Mouse (Mus musculus): ENCODE data around the gene Txndc16. TPM values are rescaled to one million over a fixed set of nuclear protein-coding genes. Genes with fewer than 3 reads are reported as not detected.

Txndc16 gene
- total and polyA plus RNA-seq, 3 experiments = 0.08 to 0.24 TPM; not detected in 1

DNA sequence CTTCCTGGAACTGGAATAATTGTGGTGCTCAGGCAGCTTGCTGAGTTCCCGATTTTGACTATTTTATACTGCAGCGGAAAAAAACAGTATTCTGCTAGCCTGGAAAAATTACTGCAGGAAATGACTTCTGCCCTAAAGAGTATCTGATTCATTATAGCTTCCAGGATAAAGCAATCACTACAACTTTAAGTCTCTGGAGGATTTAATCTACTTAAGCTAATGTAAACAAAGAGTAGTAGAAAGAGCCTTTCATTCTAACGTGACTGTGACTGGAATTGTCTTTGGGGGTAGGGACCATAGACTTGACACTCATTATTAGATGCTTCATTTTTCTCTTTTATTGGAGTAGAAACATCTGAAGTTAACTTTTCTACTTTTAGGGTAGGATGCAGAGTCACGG, 101.8 kb downstream of the Txndc16 start:
- H3K27me3 ChIP-seq (ENCODE audit: control insufficient read depth in 1 of 2, insufficient read depth in 2 of 2, low read length in 2 of 2) = peaks cover 0 to 2% of the 10 kb centered on the region in 2 experiments; a peak in 2 of 4 replicates
- TF ChIP-seq USF2 (IDR thresholded peaks at IDR 0.05; ENCODE audit: borderline replicate concordance in 1 of 2, insufficient read depth in 1 of 2, low read depth in 1 of 2, low read length in 2 of 2) = no peak
- no peak for TF ChIP-seq ZMIZ1 (IDR thresholded peaks at IDR 0.05; ENCODE audit: low read depth, low read length)
- TF ChIP-seq ZKSCAN1 (IDR thresholded peaks at IDR 0.05; ENCODE audit: low read depth, low read length) = no peak
- TF ChIP-seq POLR2AphosphoS5 (IDR thresholded peaks at IDR 0.05; ENCODE audit: borderline replicate concordance, low read depth, low read length) = no peak
- no peak for TF ChIP-seq TAL1 (IDR thresholded peaks at IDR 0.05; ENCODE audit: low read length)
- TF ChIP-seq ETS1 (IDR thresholded peaks at IDR 0.05; ENCODE audit: low read depth, low read length) = no peak
- no peak for TF ChIP-seq SIN3A (IDR thresholded peaks at IDR 0.05; ENCODE audit: low read length)
- no peak for TF ChIP-seq MYB (IDR thresholded peaks at IDR 0.05; ENCODE audit: low read depth, low read length)
- no peak for TF ChIP-seq MXI1 (IDR thresholded peaks at IDR 0.05; ENCODE audit: low read depth, low read length)
- no peak for TF ChIP-seq RAD21 (IDR thresholded peaks at IDR 0.05; ENCODE audit: low read depth, low read length)
- TF ChIP-seq MYC (IDR thresholded peaks at IDR 0.05; ENCODE audit: low read depth, low read length) = no peak
- no peak for TF ChIP-seq ZC3H11A (IDR thresholded peaks at IDR 0.05; ENCODE audit: low read depth, low read length)
- no peak for TF ChIP-seq MAZ (IDR thresholded peaks at IDR 0.05; ENCODE audit: low read depth, low read length)
- H3K27ac ChIP-seq (ENCODE audit: control insufficient read depth, low read depth, low read length) = no peak overlapping the region
- no peak overlapping the region for H3K9ac ChIP-seq (ENCODE audit: control insufficient read depth, low read depth, low read length, poor library complexity, severe bottlenecking)
- no peaks in the 10 kb centered on the region for H3K79me2 ChIP-seq (ENCODE audit: control insufficient read depth, insufficient read depth, low read length, poor library complexity)
- no peak for DNase-seq (ENCODE audit: low read depth, low spot score)
- no peaks in the 10 kb centered on the region for H3K36me3 ChIP-seq (ENCODE audit: control insufficient read depth in 1 of 2, insufficient read depth in 2 of 2, low read length in 2 of 2)
- H3K9me3 ChIP-seq (replicated peaks; ENCODE audit: insufficient read depth, low read length) = no peaks in the 10 kb centered on the region
- H3K4me3 ChIP-seq (ENCODE audit: control insufficient read depth in 1 of 2, insufficient read depth in 1 of 2, low read depth in 2 of 2, low read length in 2 of 2) = no peak overlapping the region
- H3K4me1 ChIP-seq (ENCODE audit: control insufficient read depth in 1 of 2, insufficient read depth in 2 of 2, low read length in 2 of 2) = no peaks in the 10 kb centered on the region

DNA sequence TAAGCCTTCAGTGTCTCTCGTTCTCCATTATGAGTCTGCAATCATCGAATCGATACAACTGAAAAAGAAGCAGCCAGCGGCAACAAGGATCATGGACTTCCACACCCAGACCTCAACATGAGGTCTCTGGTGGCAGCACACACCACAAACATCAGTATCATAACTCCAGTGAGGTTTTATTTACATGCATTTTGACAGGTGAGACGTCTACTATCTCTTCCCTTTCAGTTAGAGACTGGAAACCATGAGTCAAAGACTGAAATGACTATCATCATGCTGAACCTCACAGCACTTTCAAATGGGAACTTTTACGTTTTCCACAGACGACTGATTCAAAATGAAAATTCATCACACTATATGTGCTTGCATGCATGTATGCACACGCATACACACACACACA, 117.9 kb downstream of the Txndc16 start:
- Histone ChIP-seq H3K9me3 (replicated peaks; ENCODE audit: insufficient read depth, low read length) (no peaks in the 10 kb centered on the region), H3K9ac (ENCODE audit: control insufficient read depth, low read depth, low read length, poor library complexity, severe bottlenecking) (no peak overlapping the region), H3K36me3 (ENCODE audit: control insufficient read depth in 1 of 2, insufficient read depth in 2 of 2, low read length in 2 of 2) (no peaks in the 10 kb centered on the region), H3K4me1 (ENCODE audit: control insufficient read depth in 1 of 2, insufficient read depth in 2 of 2, low read length in 2 of 2) (no peaks in the 10 kb centered on the region), H3K4me3 (ENCODE audit: control insufficient read depth in 1 of 2, insufficient read depth in 1 of 2, low read depth in 2 of 2, low read length in 2 of 2) (no peak overlapping the region), H3K79me2 (ENCODE audit: control insufficient read depth, insufficient read depth, low read length, poor library complexity) (no peaks in the 10 kb centered on the region), H3K27ac (ENCODE audit: control insufficient read depth, low read depth, low read length) (no peak overlapping the region), H3K27me3 (ENCODE audit: control insufficient read depth in 1 of 2, insufficient read depth in 2 of 2, low read length in 2 of 2) (peaks cover 0 to 1% of the 10 kb centered on the region in 2 experiments; a peak in 1 of 4 replicates)
- TF ChIP-seq KAT2A (conservative IDR thresholded peaks at IDR 0.05; ENCODE audit: low read depth, low read length) = no peak
- no peak for TF ChIP-seq RAD21 (IDR thresholded peaks at IDR 0.05; ENCODE audit: low read depth, low read length)
- no peak for TF ChIP-seq SIN3A (IDR thresholded peaks at IDR 0.05; ENCODE audit: low read length)
- no peak for TF ChIP-seq ZMIZ1 (IDR thresholded peaks at IDR 0.05; ENCODE audit: low read depth, low read length)
- TF ChIP-seq ZC3H11A (IDR thresholded peaks at IDR 0.05; ENCODE audit: low read depth, low read length) = no peak
- no peak for TF ChIP-seq RCOR1 (IDR thresholded peaks at IDR 0.05; ENCODE audit: low read depth, low read length)
- no peak for TF ChIP-seq TAL1 (IDR thresholded peaks at IDR 0.05; ENCODE audit: low read length)
- no peak for TF ChIP-seq ZNF384 (IDR thresholded peaks at IDR 0.05; ENCODE audit: low read depth, low read length)
- TF ChIP-seq MAZ (IDR thresholded peaks at IDR 0.05; ENCODE audit: low read depth, low read length) = no peak
- no peak for TF ChIP-seq ZKSCAN1 (IDR thresholded peaks at IDR 0.05; ENCODE audit: low read depth, low read length)
- TF ChIP-seq ELF1 (IDR thresholded peaks at IDR 0.05; ENCODE audit: low read depth, low read length) = no peak
- no peak for TF ChIP-seq MEF2A (IDR thresholded peaks at IDR 0.05; ENCODE audit: extremely low read depth, insufficient replicate concordance, low read depth, low read length, poor library complexity, severe bottlenecking)
- TF ChIP-seq TBP (IDR thresholded peaks at IDR 0.05; ENCODE audit: low read depth, low read length) = no peak
- no peak for TF ChIP-seq MAX (IDR thresholded peaks at IDR 0.05; ENCODE audit: low read length)
- no peak for TF ChIP-seq MYB (IDR thresholded peaks at IDR 0.05; ENCODE audit: low read depth, low read length)
- TF ChIP-seq USF1 (IDR thresholded peaks at IDR 0.05; ENCODE audit: low read depth, low read length) = no peak
- no peak for TF ChIP-seq UBTF (IDR thresholded peaks at IDR 0.05; ENCODE audit: borderline replicate concordance, insufficient read depth, low read depth, low read length)
- TF ChIP-seq GABPA (IDR thresholded peaks at IDR 0.05; ENCODE audit: low read depth, low read length) = no peak
- DNase-seq (ENCODE audit: low read depth, low spot score) = no peak
